Mouse (Mus musculus) megakaryocyte-erythroid progenitor cell, adult 5-6 weeks (primary cell): ENCODE measurements around the gene Olfr1033. TPM values are rescaled to one million over a fixed set of nuclear protein-coding genes. Genes with fewer than 3 reads are reported as not detected.
"Not testable (repeated sequence)": the region's sequence is repeated elsewhere in the genome, so short reads cannot be mapped to it uniquely, and the experiment has no call there.

ENCODE experiments used
- ATAC-seq: replicated peaks from 2 replicates; pipeline ENCODE4 v1.8.0; 2016; ENCODE audit warnings: mild to moderate bottlenecking, inconsistent platforms; ENCODE audit not compliant: severe bottlenecking, poor library complexity, low FRiP score, low TSS enrichment
- total RNA-seq, 2 experiments: library from RNA; stranded (forward) in 1 of 2; stranded (reverse) in 1 of 2; fragments of 200-1000, 215-1000 nt in 1 of 2; fragments of >200 nt in 1 of 2; fragmentation: Nextera tagmentation in 1 of 2; gene quantifications; 2 replicates each; pipeline ENCODE4 v1.2.3; 2014 to 2017

Gene Olfr1033
- total RNA-seq (2014; fragmentation: Nextera tagmentation) (0.09 TPM in 1 of 2 replicates, not detected in the other), total RNA-seq (2017) (not detected in 2 replicates)

- ATAC-seq = not testable (repeated sequence)
These were observed at the start of gene Olfr1033 for GRCm38 (mm10) chr2:86020406-86020805. Gene Olfr1033, plus strand, starts transcription at chr2:86020633.

GRCm38 (mm10) chr2:85973595-85973994, 46.8 kb upstream of the Olfr1033 start, which contains the start of gene Olfr1029:
Gene Olfr1029, plus strand, starts transcription at chr2:85973895.
- no peak for ATAC-seq

GRCm38 (mm10) chr2:85978976-85979375, 41.5 kb upstream of the Olfr1033 start, which contains the start of gene Olfr1030:
Gene Olfr1030, plus strand, starts transcription at chr2:85979276.
- no peak for ATAC-seq

GRCm38 (mm10) chr2:85990004-85990403, 30.4 kb upstream of the Olfr1033 start, which contains the start of gene Olfr1031:
Gene Olfr1031, plus strand, starts transcription at chr2:85990304.
- no peak for ATAC-seq

GRCm38 (mm10) chr2:86005240-86005639, 15.2 kb upstream of the Olfr1033 start, which contains the start of gene Olfr1032:
Gene Olfr1032, plus strand, starts transcription at chr2:86005540.
- ATAC-seq = no peak

- ATAC-seq = not testable (repeated sequence)
These were observed 1.1 kb downstream of the Olfr1033 start for GRCm38 (mm10) chr2:86021518-86021917.

- ATAC-seq = no peak
These were observed 25.1 kb downstream of the Olfr1033 start, which contains the start of gene Olfr1034 for GRCm38 (mm10) chr2:86045561-86045960. Gene Olfr1034, plus strand, starts transcription at chr2:86045861.

GRCm38 (mm10) chr2:86050777-86051176, 30.3 kb downstream of the Olfr1033 start:
- ATAC-seq = not testable (repeated sequence)

- ATAC-seq = not testable (repeated sequence)
These were observed 43.3 kb downstream of the Olfr1033 start for GRCm38 (mm10) chr2:86063766-86064165.

- ATAC-seq = no peak
These were observed 49.8 kb downstream of the Olfr1033 start for GRCm38 (mm10) chr2:86070189-86070588.

- not testable (repeated sequence) for ATAC-seq
These were observed 53.3 kb downstream of the Olfr1033 start, which contains the start of gene Olfr1036 for GRCm38 (mm10) chr2:86073692-86074091. Gene Olfr1036, plus strand, starts transcription at chr2:86073992.

- 0 out of 2 replicates have a peak, but pooled peaks have one; percentile 52 for ATAC-seq
These were observed 60.0 kb downstream of the Olfr1033 start for GRCm38 (mm10) chr2:86080478-86080877.

- ATAC-seq = no peak
These were observed 66.9 kb downstream of the Olfr1033 start, which contains the start of gene Olfr1037 for GRCm38 (mm10) chr2:86087285-86087684. Gene Olfr1037, minus strand, starts transcription at chr2:86087385.

Other genes starting within 250 kb of the Olfr1033 start
- gene Olfr1014, start 247.9 kb upstream of the Olfr1033 start, total RNA-seq (2014; fragmentation: Nextera tagmentation) = not detected in 2 replicates
- gene Olfr1014, start 247.9 kb upstream of the Olfr1033 start, total RNA-seq (2017) = not detected in 2 replicates
- gene Olfr1015, start 238.6 kb upstream of the Olfr1033 start, total RNA-seq (2014; fragmentation: Nextera tagmentation) = not detected in 2 replicates
- not detected in 2 replicates for gene Olfr1015, start 238.6 kb upstream of the Olfr1033 start, total RNA-seq (2017)
- gene Olfr1016, start 218.1 kb upstream of the Olfr1033 start, total RNA-seq (2014; fragmentation: Nextera tagmentation) = not detected in 2 replicates
- not detected in 2 replicates for gene Olfr1016, start 218.1 kb upstream of the Olfr1033 start, total RNA-seq (2017)
- not detected in 2 replicates for gene Olfr1018, start 202.2 kb upstream of the Olfr1033 start, total RNA-seq (2014; fragmentation: Nextera tagmentation)
- not detected in 2 replicates for gene Olfr1018, start 202.2 kb upstream of the Olfr1033 start, total RNA-seq (2017)
- not detected in 2 replicates for gene Olfr1019, start 175.2 kb upstream of the Olfr1033 start, total RNA-seq (2014; fragmentation: Nextera tagmentation)
- gene Olfr1019, start 175.2 kb upstream of the Olfr1033 start, total RNA-seq (2017) = not detected in 2 replicates
- gene Olfr1020, start 173.6 kb upstream of the Olfr1033 start, total RNA-seq (2014; fragmentation: Nextera tagmentation) = not detected in 2 replicates
- gene Olfr1020, start 173.6 kb upstream of the Olfr1033 start, total RNA-seq (2017) = not detected in 2 replicates
- gene Olfr1022, start 152.0 kb upstream of the Olfr1033 start, total RNA-seq (2014; fragmentation: Nextera tagmentation) = not detected in 2 replicates
- gene Olfr1022, start 152.0 kb upstream of the Olfr1033 start, total RNA-seq (2017) = not detected in 2 replicates
- gene Olfr1023, start 135.0 kb upstream of the Olfr1033 start, total RNA-seq (2014; fragmentation: Nextera tagmentation) = not detected in 2 replicates
- not detected in 2 replicates for gene Olfr1023, start 135.0 kb upstream of the Olfr1033 start, total RNA-seq (2017)
- not detected in 2 replicates for gene Olfr1024, start 115.6 kb upstream of the Olfr1033 start, total RNA-seq (2014; fragmentation: Nextera tagmentation)
- gene Olfr1024, start 115.6 kb upstream of the Olfr1033 start, total RNA-seq (2017) = not detected in 2 replicates
- not detected in 2 replicates for gene Olfr1025-ps1, start 105.4 kb upstream of the Olfr1033 start, total RNA-seq (2014; fragmentation: Nextera tagmentation)
- not detected in 2 replicates for gene Olfr1025-ps1, start 105.4 kb upstream of the Olfr1033 start, total RNA-seq (2017)
- gene Olfr1026, start 99.1 kb upstream of the Olfr1033 start, total RNA-seq (2014; fragmentation: Nextera tagmentation) = not detected in 2 replicates
- not detected in 2 replicates for gene Olfr1026, start 99.1 kb upstream of the Olfr1033 start, total RNA-seq (2017)
- gene Olfr1028, start 70.2 kb upstream of the Olfr1033 start, total RNA-seq (2014; fragmentation: Nextera tagmentation) = not detected in 2 replicates
- not detected in 2 replicates for gene Olfr1028, start 70.2 kb upstream of the Olfr1033 start, total RNA-seq (2017)
- not detected in 2 replicates for gene Olfr1029, start 46.7 kb upstream of the Olfr1033 start, total RNA-seq (2014; fragmentation: Nextera tagmentation)
- gene Olfr1029, start 46.7 kb upstream of the Olfr1033 start, total RNA-seq (2017) = not detected in 2 replicates
- gene Olfr1030, start 41.4 kb upstream of the Olfr1033 start, total RNA-seq (2014; fragmentation: Nextera tagmentation) = not detected in 2 replicates
- not detected in 2 replicates for gene Olfr1030, start 41.4 kb upstream of the Olfr1033 start, total RNA-seq (2017)
- not detected in 2 replicates for gene Olfr1031, start 30.3 kb upstream of the Olfr1033 start, total RNA-seq (2014; fragmentation: Nextera tagmentation)
- not detected in 2 replicates for gene Olfr1031, start 30.3 kb upstream of the Olfr1033 start, total RNA-seq (2017)
- gene Olfr1032, start 15.1 kb upstream of the Olfr1033 start, total RNA-seq (2014; fragmentation: Nextera tagmentation) = not detected in 2 replicates
- not detected in 2 replicates for gene Olfr1032, start 15.1 kb upstream of the Olfr1033 start, total RNA-seq (2017)
- gene Olfr1034, start 25.2 kb downstream of the Olfr1033 start, total RNA-seq (2014; fragmentation: Nextera tagmentation) = not detected in 2 replicates
- gene Olfr1034, start 25.2 kb downstream of the Olfr1033 start, total RNA-seq (2017) = not detected in 2 replicates
- gene Olfr1036, start 53.4 kb downstream of the Olfr1033 start, total RNA-seq (2014; fragmentation: Nextera tagmentation) = not detected in 2 replicates
- not detected in 2 replicates for gene Olfr1036, start 53.4 kb downstream of the Olfr1033 start, total RNA-seq (2017)
- gene Olfr1037, start 66.8 kb downstream of the Olfr1033 start, total RNA-seq (2014; fragmentation: Nextera tagmentation) = not detected in 2 replicates
- not detected in 2 replicates for gene Olfr1037, start 66.8 kb downstream of the Olfr1033 start, total RNA-seq (2017)
- gene Olfr1039, start 115.3 kb downstream of the Olfr1033 start, total RNA-seq (2014; fragmentation: Nextera tagmentation) = not detected in 2 replicates
- not detected in 2 replicates for gene Olfr1039, start 115.3 kb downstream of the Olfr1033 start, total RNA-seq (2017)
- not detected in 2 replicates for gene Olfr1040, start 126.1 kb downstream of the Olfr1033 start, total RNA-seq (2014; fragmentation: Nextera tagmentation)
- gene Olfr1040, start 126.1 kb downstream of the Olfr1033 start, total RNA-seq (2017) = not detected in 2 replicates
- not detected in 2 replicates for gene Olfr1042, start 141.2 kb downstream of the Olfr1033 start, total RNA-seq (2014; fragmentation: Nextera tagmentation)
- not detected in 2 replicates for gene Olfr1042, start 141.2 kb downstream of the Olfr1033 start, total RNA-seq (2017)
- gene Olfr1043, start 146.9 kb downstream of the Olfr1033 start, total RNA-seq (2014; fragmentation: Nextera tagmentation) = not detected in 2 replicates
- not detected in 2 replicates for gene Olfr1043, start 146.9 kb downstream of the Olfr1033 start, total RNA-seq (2017)
- gene Olfr1044, start 157.2 kb downstream of the Olfr1033 start, total RNA-seq (2014; fragmentation: Nextera tagmentation) = not detected in 2 replicates
- not detected in 2 replicates for gene Olfr1044, start 157.2 kb downstream of the Olfr1033 start, total RNA-seq (2017)
- not detected in 2 replicates for gene Olfr52, start 165.1 kb downstream of the Olfr1033 start, total RNA-seq (2014; fragmentation: Nextera tagmentation)
- not detected in 2 replicates for gene Olfr52, start 165.1 kb downstream of the Olfr1033 start, total RNA-seq (2017)
- not detected in 2 replicates for gene Olfr1045, start 182.4 kb downstream of the Olfr1033 start, total RNA-seq (2014; fragmentation: Nextera tagmentation)
- not detected in 2 replicates for gene Olfr1045, start 182.4 kb downstream of the Olfr1033 start, total RNA-seq (2017)
- not detected in 2 replicates for gene Olfr1046, start 198.7 kb downstream of the Olfr1033 start, total RNA-seq (2014; fragmentation: Nextera tagmentation)
- gene Olfr1046, start 198.7 kb downstream of the Olfr1033 start, total RNA-seq (2017) = not detected in 2 replicates
- not detected in 2 replicates for gene Olfr1047, start 210.8 kb downstream of the Olfr1033 start, total RNA-seq (2014; fragmentation: Nextera tagmentation)
- gene Olfr1047, start 210.8 kb downstream of the Olfr1033 start, total RNA-seq (2017) = not detected in 2 replicates
- gene Olfr1048, start 219.7 kb downstream of the Olfr1033 start, total RNA-seq (2014; fragmentation: Nextera tagmentation) = not detected in 2 replicates
- gene Olfr1048, start 219.7 kb downstream of the Olfr1033 start, total RNA-seq (2017) = not detected in 2 replicates
- gene Olfr1049, start 237.7 kb downstream of the Olfr1033 start, total RNA-seq (2014; fragmentation: Nextera tagmentation) = not detected in 2 replicates
- not detected in 2 replicates for gene Olfr1049, start 237.7 kb downstream of the Olfr1033 start, total RNA-seq (2017)